In genomic region chr17:78202221-78202620, GRCm38 (mm10) we compare ENCODE assay signal across 8 mouse cellular contexts. TPM values are rescaled to one million over a fixed set of nuclear protein-coding genes. Genes with fewer than 3 reads are reported as not detected.
A peak's percentile ranks its signal among the peaks of the same experiment; 100 is the strongest.
DNase-seq lines count a peak whose midpoint lies in the region; ATAC-seq and TF ChIP-seq lines count a peak whose summit lies in the region.

No protein-coding gene starts in this region.

- no peaks in the 10 kb centered on the region for H3K27me3 ChIP-seq in cerebellum, adult 2 months (ENCODE audit: control insufficient read depth, insufficient read depth, low read length)
- H3K27me3 ChIP-seq in megakaryocyte, embryonic 14.5 days (replicated peaks): peaks cover 21% of the 10 kb centered on the region
- no peaks in the 10 kb centered on the region for H3K27me3 ChIP-seq in limb, embryonic 15.5 days
- no peaks in the 10 kb centered on the region for H3K27me3 ChIP-seq in stomach, embryonic 15.5 days (replicated peaks)

- H3K9me3 ChIP-seq in megakaryocyte, embryonic 14.5 days: no peaks in the 10 kb centered on the region
- H3K9me3 ChIP-seq in limb, embryonic 15.5 days: no peaks in the 10 kb centered on the region
- no peaks in the 10 kb centered on the region for H3K9me3 ChIP-seq in stomach, embryonic 15.5 days

- TF ChIP-seq CTCF in cerebellum, adult 2 months (IDR thresholded peaks at IDR 0.05; ENCODE audit: borderline replicate concordance, insufficient read depth, low read depth, low read length): no peak

- 25% methylated on average over 5 of the region's 5 CpGs for WGBS in cerebellum, adult 2 months
- 2% methylated on average over 5 of the region's 5 CpGs for WGBS in limb, embryonic 15.5 days
- 10% methylated on average over 5 of the region's 5 CpGs for WGBS in stomach, embryonic 15.5 days

- H3K4me1 ChIP-seq in cerebellum, adult 2 months (ENCODE audit: control insufficient read depth, insufficient read depth, low read length): peaks cover 11% of the 10 kb centered on the region
- H3K4me1 ChIP-seq in megakaryocyte, embryonic 14.5 days: peaks cover 63% of the 10 kb centered on the region
- peaks cover 50% of the 10 kb centered on the region for H3K4me1 ChIP-seq in limb, embryonic 15.5 days
- peaks cover 36% of the 10 kb centered on the region for H3K4me1 ChIP-seq in stomach, embryonic 15.5 days

- ATAC-seq in megakaryocyte, adult 5-6 weeks (ENCODE audit: poor library complexity, severe bottlenecking): no peak
- no peak for ATAC-seq in limb, embryonic 15.5 days (ENCODE audit: insufficient number of reproducible peaks, low FRiP score, low TSS enrichment, low read depth)
- no peak for ATAC-seq in stomach, embryonic 15.5 days (ENCODE audit: insufficient read depth, low FRiP score, low read depth)
- no peak for ATAC-seq in megakaryocyte-erythroid progenitor cell, adult 5-6 weeks (replicated peaks; ENCODE audit: low FRiP score, low TSS enrichment, poor library complexity, severe bottlenecking)

- TF ChIP-seq POLR2A in cerebellum, adult 2 months (IDR thresholded peaks at IDR 0.05; ENCODE audit: borderline replicate concordance, insufficient read depth, low read length): no peak

- no peak overlapping the region for H3K27ac ChIP-seq in cerebellum, adult 2 months (ENCODE audit: insufficient read depth, low read length)
- no peak overlapping the region for H3K27ac ChIP-seq in limb, embryonic 15.5 days
- H3K27ac ChIP-seq in stomach, embryonic 15.5 days: no peak overlapping the region

- H3K4me3 ChIP-seq in cerebellum, adult 2 months (replicated peaks; ENCODE audit: insufficient read depth, low read depth, low read length): peak overlapping the region; percentile 78
- H3K4me3 ChIP-seq in megakaryocyte, embryonic 14.5 days (replicated peaks): peak overlapping the region; percentile 95
- peak overlapping the region; percentile 88 for H3K4me3 ChIP-seq in limb, embryonic 15.5 days
- peak overlapping the region; percentile 86 for H3K4me3 ChIP-seq in stomach, embryonic 15.5 days (replicated peaks)

- no peak overlapping the region for H3K9ac ChIP-seq in limb, embryonic 15.5 days
- H3K9ac ChIP-seq in stomach, embryonic 15.5 days: no peak overlapping the region

- DNase-seq in cerebellum, adult 2 months: no peak
- DNase-seq in cerebellum, postnatal 36 days: no peak
- DNase-seq in frontal cortex, postnatal 10 days (ENCODE audit: low spot score in 2 of 2): no peak

- H3K4me2 ChIP-seq in limb, embryonic 15.5 days: peak overlapping the region; percentile 97
- H3K4me2 ChIP-seq in stomach, embryonic 15.5 days: peak overlapping the region; percentile 97

- H3K36me3 ChIP-seq in megakaryocyte, embryonic 14.5 days (replicated peaks; ENCODE audit: low read length): no peaks in the 10 kb centered on the region
- no peaks in the 10 kb centered on the region for H3K36me3 ChIP-seq in limb, embryonic 15.5 days
- no peaks in the 10 kb centered on the region for H3K36me3 ChIP-seq in stomach, embryonic 15.5 days

RNA-seq across cellular contexts. Expression of gene Crim1, which starts 2.2 kb away (rescaled TPM):
- 34.4 and 35.8 TPM in 2 replicates for polyA plus RNA-seq in cerebellum, adult 2 months (2012; rRNA removed)
- polyA plus RNA-seq in megakaryocyte, embryonic 14.5 days (2012; ENCODE audit: insufficient read depth, low replicate concordance): 3.2 and 6.9 TPM in 2 replicates
- total RNA-seq in megakaryocyte, adult 5-6 weeks (2015): 0.27 and 1.2 TPM in 2 replicates
- total RNA-seq in megakaryocyte, adult 5-6 weeks (2017): 0.73 and 2.0 TPM in 2 replicates
- 5.3 and 7.0 TPM in 2 replicates for polyA plus RNA-seq in limb, embryonic 15.5 days (2015; fragmentation: Nextera tagmentation; extraction: Ambion mirVana)
- polyA plus RNA-seq in stomach, embryonic 15.5 days (2015; fragmentation: Nextera tagmentation; extraction: Ambion mirVana): 5.2 TPM in 2 replicates
- 5.0 and 18.9 TPM in 2 replicates for total RNA-seq in megakaryocyte-erythroid progenitor cell, adult 5-6 weeks (2014; fragmentation: Nextera tagmentation)
- total RNA-seq in megakaryocyte-erythroid progenitor cell, adult 5-6 weeks (2017): 6.6 and 6.8 TPM in 2 replicates
